Mouse (Mus musculus): ENCODE data around the gene Acr. TPM values are rescaled to one million over a fixed set of nuclear protein-coding genes. Genes with fewer than 3 reads are reported as not detected.

Acr gene
- polyA plus RNA-seq, 2 experiments from 2014 or later, result not detected

DNA sequence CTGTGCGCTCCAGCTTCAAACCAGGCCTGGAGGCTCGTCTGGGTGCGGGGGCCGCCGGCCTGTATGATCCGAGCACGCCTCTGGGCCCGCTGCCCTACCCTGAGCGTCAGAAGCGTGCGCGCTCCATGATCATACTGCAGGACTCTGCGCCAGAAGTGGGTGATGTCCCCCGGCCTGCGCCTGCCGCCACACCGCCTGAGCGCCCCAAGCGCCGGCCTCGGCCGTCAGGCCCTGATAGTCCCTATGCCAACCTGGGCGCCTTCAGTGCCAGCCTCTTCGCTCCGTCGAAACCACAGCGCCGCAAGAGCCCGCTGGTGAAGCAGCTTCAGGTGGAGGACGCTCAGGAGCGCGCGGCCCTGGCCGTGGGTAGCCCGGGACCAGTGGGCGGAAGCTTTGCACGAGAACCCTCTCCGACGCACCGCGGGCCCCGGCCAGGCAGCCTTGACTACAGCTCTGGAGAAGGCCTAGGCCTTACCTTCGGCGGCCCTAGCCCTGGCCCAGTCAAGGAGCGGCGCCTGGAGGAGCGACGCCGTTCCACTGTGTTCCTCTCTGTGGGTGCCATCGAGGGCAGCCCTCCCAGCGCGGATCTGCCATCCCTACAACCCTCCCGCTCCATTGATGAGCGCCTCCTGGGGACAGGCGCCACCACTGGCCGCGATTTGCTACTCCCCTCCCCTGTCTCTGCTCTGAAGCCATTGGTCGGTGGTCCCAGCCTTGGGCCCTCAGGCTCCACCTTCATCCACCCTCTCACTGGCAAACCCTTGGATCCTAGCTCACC is 20.1 kb upstream of the Acr start:
- ATAC-seq, result no peak

DNA sequence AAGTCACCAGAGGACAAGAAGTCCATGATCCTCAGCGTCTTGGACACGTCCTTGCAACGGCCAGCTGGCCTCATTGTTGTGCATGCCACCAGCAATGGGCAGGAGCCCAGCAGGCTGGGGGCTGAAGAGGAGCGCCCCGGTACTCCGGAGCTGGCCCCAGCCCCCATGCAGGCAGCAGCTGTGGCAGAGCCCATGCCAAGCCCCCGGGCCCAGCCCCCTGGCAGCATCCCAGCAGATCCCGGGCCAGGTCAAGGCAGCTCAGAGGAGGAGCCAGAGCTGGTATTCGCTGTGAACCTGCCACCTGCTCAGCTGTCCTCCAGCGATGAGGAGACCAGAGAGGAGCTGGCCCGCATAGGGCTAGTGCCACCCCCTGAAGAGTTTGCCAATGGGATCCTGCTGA is 19.3 kb upstream of the Acr start:
- ATAC-seq, result no peak

DNA sequence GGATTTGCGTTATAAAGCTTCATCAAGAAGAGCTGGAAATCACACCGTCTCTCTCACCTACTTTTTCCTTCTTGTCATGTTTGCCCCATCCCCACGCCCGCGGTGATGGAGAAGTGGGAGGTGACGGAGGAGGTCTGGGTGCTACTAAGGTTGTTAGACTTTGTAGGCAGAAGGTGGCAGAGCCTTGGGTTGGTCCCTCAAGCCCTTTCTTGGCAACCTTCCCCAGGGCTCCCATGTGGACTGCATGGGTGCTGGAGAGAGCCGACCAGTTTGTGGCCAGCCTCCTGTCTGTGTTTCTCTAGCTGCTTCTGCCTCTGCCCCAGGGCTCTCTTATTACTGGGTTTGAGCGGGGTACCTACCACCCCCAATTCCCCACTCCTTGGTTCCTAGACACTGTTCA is 17.6 kb upstream of the Acr start:
- no peak for ATAC-seq

DNA sequence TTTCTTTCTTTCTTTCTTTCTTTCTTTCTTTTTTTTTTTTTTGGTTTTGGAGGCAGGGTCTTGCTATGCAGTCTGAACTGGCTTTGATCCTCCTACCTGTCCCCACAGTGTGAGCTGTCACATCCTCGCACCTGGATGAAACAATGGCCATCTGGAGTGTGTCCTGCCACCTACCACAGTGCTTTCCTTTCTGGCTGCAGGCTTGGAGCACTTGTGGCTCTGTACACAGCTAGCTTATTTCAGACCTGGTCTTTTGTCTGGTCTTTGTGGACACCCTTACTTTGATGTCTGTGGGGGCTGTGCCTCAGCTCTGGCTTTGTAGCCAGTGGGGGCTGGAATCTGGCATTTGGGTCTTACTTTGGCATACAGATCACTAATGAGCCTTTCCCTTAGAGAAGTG is 16.4 kb upstream of the Acr start:
- ATAC-seq, result no peak

DNA sequence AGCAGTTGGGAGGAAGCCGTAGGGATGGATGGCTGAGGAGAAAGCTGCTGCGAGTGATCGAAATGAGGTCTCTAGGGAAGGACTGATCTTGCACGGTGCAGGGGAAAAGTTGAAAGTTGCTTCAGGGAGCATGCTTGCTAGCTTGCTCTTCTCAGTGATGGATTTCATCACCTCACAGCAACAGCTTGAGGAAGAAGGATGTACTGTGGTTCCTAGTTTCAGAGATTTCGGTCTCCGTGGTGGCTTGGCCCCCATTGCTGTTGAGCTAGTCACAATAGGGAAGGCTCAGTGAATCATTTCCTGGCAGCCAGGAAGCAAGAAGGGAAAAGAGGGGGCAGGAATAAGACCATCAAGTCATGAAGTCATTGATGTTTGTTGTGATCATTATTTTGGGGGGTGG is 12.5 kb upstream of the Acr start:
- no peak for ATAC-seq

DNA sequence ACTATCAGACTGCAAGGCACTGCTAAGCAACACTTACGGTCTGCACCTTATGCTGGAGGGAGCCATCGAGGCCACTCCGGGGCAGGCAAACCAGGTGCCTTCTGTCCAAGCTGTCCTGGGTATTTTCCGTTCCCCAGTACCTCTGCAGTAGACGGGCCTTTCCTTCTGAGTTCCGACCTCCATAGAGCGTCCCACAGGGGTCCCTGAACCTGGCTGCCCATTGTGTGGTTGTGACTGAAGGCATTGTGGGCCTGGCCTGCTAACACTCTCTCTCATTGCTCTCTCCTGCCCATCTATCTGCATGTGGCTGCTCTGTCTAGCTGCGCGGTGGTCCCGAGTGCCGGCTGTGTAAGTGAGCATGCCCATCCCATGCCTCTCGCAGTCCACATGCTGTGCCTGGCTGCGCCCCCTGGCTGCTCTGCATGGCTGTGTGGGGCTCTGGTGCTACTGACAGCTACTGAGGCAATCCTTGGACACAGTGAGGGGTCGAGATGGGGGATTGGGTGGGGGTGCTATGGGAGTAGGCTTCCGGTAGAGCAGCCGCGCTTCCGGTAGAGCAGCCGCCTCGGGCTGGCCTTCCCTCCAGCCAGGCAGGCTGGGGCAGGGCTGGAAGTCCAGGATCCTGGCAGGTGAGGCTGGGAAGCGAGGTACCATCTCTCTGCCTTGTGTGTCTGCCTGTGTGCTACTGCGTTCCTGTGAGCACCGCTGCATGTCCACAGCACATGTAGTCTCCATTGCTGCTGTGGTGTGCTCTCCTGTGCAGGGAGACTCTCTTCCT is 11.5 kb upstream of the Acr start:
- no peak for ATAC-seq

DNA sequence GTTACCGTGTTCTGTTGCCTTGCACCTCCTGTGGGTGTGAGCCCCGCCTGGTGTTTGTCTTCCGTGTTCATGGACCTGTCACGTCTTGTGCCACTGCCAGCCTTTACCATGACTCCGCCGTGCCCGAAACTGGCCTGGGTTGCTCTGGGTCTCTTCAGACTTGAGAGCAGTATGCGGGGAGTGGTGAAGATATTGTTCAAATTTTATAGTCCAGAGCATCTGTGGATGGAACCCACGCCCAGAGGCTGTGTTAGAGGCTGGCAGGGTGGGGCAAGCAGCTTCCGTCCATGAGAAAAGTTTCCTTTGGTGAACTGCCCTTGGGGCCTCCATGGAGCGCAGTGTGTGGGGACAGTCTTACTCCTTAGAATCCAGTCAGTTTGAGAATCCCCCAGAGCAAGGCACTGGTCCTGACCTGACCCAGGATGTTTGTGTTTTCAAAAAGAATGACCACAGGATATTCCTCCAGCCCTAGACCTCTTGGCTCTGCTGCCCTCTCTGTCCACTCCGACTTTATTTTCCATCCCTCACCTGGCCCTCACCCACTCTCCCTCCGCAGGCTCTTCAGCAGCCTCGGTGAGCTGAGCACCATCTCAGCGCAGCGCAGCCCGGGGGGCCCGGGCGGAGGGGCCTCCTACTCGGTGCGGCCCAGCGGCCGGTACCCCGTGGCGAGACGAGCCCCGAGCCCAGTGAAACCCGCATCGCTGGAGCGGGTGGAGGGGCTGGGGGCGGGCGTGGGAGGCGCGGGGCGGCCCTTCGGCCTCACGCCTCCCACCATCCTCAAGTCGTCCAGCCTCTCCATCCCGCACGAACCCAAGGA is 10.7 kb upstream of the Acr start:
- ATAC-seq, result no peak

DNA sequence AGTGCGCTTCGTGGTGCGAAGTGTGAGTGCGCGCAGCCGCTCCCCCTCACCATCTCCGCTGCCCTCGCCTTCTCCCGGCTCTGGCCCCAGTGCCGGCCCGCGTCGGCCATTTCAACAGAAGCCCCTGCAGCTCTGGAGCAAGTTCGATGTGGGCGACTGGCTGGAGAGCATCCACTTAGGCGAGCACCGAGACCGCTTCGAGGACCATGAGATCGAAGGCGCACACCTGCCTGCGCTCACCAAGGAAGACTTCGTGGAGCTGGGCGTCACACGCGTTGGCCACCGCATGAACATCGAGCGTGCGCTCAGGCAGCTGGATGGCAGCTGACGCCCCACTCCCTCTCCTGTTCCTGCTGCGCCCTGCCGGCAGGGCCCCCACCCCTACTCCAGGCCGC is 10.1 kb upstream of the Acr start:
- ATAC-seq, result no peak

DNA sequence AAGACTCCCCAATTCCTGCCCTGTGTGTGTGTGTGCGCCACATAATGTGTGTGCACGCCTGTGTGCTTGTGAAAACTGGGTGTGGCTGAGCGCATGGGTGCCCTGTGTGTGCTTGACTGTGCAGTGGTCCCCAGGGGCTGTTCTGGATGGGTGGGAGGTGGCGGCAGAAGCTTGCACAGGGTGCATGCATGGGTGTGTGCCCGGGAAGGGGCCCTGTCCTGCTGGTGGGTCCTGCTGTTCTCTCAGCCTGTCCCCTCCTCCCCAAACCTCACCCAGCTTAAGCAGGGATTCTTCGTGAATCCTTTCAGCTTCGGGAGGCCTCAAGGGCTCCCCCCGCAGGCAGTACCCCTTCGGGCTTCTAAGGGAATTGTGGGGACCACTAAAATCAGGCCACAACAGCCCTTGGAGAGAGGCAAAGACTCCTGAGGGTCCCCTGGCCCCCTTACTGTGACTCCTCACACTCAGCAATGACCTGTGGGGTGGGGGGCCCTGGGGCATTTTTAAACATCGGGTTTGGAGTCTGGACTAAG is 8.9 kb upstream of the Acr start:
- ATAC-seq, result no peak

DNA sequence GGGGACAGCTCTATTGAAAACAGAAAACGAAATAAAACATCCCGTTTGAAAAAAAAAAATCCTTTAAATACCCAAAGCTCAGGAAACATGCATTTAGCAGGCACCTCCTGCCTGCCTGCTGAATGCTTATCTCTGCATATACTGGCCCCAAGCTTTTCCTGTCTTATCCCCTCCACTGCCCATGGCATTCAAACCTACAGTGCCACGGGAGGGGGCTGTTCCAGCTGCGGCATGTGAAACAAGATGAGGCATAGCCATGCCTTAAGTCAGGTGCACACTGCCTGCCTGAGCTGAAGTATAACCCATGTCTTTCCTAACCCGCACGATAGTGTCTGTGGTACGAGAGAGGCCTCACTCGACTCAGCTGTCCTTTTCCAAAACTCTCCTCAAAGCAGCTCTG is 4.0 kb downstream of the Acr start:
- no peak for ATAC-seq

DNA sequence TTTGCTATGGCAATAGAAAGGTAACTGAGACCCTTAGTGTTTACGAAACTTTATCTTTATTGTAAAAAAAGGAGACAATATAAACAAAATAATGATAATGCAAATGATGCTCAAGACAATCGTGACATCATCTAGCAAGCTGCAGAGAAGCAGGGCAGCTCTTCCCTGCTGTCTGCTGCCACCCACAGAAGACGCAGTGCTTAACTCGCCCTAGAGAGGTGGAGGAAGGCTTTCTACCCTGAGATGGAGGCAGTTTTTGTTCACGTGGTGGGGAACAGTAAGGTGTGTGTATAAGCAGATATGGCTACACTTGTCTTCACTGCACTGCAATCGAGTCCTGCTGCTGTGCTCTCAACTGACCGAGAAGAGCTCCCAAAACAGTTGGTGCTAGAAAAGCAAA is 14.4 kb downstream of the Acr start:
- no peak for ATAC-seq

DNA sequence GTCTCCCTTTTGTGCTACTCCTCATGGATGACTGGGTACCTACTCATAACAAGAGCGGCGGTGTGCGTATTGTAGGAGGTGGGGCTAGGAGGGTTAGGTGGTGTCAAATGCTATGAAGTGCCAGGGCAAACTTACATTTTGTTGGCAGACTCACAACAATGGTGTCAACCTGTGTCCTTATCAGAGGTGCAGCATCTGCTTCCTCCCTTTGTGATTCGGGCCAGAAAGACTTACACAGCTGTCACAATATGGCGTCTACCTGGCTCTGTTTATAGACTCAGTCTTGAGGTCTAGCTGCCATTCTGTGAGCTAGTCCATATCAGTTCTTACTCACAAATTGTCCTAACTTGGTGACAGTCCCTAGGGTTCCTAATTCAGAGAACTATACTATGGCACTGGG is 17.0 kb downstream of the Acr start:
- ATAC-seq, result no peak

DNA sequence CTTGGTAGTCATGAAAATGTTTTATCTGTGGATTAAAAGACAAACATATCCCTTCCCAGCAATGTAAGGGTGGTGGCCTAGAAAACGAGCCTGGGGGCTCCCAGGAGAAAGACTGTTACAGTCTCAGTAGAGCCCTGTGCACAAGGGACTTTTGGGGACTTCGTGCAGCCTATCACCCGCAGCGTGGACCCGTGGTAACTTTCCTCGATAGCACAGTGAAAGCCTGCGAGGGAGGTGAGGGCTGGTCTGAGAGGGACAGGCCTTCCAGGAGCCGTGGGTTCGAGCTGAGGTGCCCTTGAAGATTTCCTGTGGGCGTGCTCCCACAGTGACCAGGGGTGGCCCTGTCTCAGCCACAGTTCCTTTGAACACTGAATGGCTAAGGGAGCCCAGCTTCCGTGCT is 17.5 kb downstream of the Acr start:
- no peak for ATAC-seq

DNA sequence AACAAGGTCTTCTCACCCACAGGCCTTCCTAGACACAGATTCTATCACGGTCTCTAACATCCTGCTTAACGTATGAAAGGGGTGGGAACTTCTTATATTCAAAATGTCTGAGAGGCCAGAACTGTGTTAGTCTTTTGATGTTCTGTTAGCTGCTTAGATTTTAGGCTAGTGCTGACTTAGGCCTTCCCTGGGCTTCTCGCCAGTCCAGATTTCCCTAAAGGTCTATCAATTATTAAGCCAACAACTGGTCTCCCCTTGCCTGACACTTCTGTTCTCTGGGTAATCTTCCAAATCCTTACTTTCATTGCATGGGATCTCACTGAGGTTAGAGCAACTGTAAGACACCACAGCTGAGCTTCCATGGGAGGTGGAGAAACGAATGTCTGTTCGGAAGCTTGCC is 21.0 kb downstream of the Acr start:
- ATAC-seq, result no peak

DNA sequence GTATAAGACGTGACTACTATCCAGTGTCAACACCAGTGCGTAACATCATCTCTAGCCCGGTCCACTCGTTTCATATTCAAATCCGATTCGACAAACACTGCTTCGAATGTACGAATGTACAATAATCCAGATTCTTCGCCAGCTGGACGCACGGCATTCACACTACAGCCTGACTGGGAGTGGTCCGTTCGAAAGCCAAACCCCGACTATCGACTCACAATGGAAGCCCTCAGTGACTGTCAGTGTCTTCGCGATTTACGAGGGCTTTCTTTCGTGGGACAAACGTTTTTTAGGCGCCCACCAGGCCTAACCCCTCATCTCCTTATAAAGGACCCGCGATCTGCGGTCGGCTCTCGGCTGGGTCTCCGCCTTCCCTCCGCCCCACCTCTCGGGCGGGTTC is 23.2 kb downstream of the Acr start:
- ATAC-seq, result no peak

DNA sequence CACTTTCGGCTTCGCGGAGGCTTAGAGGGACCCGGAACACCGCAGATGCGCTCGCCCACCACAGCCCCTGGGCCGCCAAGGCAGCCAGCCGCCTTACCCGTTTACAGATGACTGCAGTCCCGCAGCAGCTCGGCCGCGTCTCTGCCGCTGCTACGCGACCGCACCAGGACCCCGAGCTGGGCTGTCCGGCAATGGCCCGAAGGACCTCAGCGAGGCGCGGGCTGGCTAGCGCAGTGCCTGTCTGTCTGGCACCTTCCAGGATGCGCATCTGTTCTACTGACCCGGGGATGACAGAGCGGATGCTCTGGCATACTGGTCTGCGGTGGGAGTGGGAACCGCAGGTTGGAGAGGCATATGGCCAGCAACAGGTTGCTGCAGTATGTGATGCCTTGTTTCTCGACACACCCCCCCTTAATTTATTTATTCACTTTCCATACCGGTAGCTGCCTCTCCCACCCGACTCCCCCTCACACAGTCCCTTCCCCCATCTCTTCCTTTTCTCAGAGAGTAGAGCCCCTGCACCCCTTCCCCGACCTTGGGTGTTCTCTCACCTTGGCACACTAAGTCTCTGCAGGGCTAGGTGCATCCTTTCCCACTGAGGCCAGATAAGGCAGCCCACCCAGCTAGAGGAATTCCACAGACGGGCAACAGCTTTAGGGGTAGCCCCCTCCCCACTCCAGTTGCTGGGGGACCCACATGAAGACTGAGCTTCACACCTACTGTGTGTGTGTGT is 23.8 kb downstream of the Acr start, which contains the start of gene Rabl2:
Rabl2 (minus strand) TSS at position 201 of the 733 bp plus-strand sequence.
- peak; percentile 94 for ATAC-seq

DNA sequence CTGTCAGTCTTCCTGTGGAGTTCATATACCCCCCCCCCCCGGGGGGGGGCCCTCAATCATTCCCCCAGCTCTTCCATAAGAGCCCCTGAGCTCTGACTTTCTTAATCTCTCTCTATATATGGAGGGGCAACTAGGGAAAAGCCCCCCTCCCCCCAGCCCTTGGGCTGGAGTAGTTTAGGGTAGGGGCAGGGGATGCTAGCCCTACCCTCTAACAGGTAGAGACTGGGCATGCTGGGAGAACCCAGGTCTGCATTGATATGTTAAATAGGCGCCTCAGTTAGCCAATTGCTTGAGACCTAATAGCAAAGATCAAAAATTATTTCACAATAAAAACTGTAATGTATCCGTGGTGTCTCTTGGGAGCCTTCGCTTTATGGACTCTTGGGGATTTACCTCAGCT is 24.4 kb downstream of the Acr start:
- no peak for ATAC-seq

DNA sequence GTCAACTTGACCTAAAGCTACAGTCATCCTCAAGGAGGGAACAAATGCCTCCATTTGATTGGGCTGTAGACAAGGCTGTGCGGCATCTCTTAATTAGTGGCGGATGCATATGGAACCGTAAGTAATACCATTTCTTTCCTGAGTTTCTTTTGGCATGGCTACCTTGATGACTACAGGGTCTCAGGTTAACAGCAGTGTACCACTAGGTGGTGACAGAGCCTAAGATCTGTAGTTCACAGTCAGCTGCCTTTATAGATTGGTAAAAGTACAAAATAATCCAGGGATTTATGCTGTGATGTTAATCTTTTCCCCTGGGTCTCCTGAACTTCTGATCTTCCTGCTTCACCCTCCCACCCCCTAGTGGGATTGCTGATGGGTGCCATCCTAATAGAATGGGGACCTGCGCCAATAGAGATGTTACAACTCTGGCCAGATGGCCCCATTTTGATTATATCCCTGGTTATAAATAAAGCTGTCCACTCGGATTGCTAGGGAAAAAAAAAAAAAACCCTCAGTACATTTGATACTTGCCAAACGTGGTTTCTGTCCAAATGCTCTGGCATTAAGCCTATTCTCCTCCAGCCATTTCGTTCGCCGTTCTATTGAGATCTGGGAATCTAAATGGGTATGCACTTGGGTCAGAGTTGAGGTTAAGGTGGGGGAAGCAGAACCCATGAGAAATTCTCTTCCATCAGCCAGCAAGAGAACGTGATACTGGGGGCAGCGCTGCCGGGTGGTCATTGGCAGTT is 37.9 kb downstream of the Acr start:
- no peak for ATAC-seq

DNA sequence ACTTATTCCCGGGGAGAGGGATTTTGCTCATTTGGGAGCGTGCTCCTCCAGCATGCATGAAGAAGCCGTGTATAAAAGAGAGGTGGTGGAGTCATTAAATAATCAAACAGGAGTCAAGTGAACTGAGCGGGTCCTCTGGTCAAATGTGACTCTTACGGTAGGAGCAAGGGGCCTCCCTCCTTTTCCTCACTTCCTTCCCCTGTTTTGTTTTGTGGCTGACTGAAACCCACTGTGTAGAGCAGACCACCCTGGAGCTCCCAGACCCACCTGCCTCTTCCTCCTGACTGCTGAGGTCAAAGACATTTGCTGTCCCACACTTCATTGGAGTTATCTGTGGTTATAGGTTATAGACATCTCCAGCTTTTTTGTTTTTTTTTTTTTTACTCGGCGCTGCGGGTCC is 39.4 kb downstream of the Acr start:
- no peak for ATAC-seq

DNA sequence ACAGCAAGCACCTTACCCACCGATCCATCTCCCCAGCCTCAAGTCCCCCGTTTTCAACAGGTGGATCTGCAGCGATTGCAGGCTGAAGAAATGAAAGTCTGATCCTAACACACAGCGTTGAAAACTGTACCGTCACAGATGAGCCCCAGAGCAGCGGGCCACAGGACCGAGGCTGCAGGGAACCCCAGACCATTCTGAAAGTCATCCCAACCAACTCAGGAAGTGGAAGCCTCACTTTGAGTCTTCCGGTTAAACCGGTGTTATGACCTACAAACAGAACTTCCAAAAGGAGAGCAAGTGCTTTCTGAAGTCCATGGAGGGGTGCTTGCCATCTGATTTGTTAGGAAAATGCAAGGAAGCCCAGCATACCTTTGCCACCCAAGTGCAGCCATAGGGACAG is 39.8 kb downstream of the Acr start:
- no peak for ATAC-seq

DNA sequence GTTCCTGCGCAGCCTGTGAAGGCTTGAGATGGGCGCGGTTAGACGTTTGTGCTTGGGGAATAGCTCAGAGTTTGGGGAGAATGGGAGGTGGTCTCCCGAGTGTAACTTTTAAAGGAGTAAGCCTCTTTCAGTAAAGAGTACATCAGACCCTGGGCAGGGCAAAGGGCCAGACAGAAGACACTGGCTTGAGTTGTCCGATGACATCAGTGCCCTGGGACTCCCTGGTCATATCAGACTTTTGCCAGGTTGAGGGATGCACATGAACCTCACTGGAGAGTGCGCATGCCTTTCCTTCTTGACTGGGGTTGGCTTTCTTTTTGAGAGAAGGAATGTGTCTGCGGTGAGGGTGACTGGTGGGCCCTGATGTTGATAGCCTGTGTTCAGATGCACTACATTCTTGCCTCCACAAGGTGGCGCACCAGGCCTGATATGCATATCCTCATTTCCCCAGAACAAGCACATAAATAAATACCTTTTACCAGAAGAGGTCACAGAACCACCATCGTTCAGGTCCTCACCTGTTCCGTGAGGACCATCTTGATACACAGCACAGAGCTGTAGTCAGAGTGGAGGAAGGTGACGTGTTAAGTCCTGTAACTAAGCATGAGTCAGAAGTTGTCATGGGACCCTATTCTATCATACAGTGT is 54.3 kb downstream of the Acr start:
- no peak for ATAC-seq

Measured in CD4-positive, CD25-positive, alpha-beta regulatory T cell, adult 4 months (primary cell).